Mouse (Mus musculus): ENCODE measurements around the gene Rasip1.

The Rasip1 gene

GRCm38 (mm10) chr7:45683396-45684050 lies 56.2 kb downstream of the Rasip1 start, which contains the start of gene Ntn5:
Ntn5 (plus strand) TSS chr7:45684022.
- no peak for DNase-seq (ENCODE audit: low read depth, low spot score)

- DNase-seq (ENCODE audit: low read depth, low spot score) = no peak
These were observed 58.5 kb downstream of the Rasip1 start for GRCm38 (mm10) chr7:45685811-45686210.

GRCm38 (mm10) chr7:45686841-45687240 lies 59.6 kb downstream of the Rasip1 start:
- no peak for DNase-seq (ENCODE audit: low read depth, low spot score)

All from ES-CJ7 (cell line).